Mouse (Mus musculus) A20 (cell line): Measurements from ENCODE around the gene Gm42421.

Experiments used
- DNase-seq: peaks from one replicate; pipeline ENCODE4 v3.0.0-alpha.2; 2011; ENCODE audit warnings: low read depth, low spot score

The Gm42421 gene

DNA sequence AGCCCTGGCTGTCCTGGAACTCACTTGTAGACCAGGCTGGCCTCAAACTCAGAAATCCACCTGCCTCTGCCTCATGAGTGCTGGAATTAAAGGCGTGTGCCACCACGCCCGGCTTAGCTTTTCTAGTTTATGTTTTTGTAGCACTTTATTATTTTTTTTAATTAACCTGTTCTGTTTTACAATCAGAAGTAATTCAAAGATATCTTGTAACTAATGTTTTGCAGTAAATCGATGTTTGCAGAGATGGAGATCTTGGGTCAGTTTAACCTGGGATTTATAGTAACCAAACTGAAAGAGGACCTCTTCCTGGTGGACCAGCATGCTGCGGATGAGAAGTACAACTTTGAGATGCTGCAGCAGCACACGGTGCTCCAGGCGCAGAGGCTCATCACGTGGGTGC is at the start of gene Gm42421:
Gene Gm42421, plus strand, starts transcription at position 301 of the 400 bp plus-strand sequence.
- no peak for DNase-seq

DNA sequence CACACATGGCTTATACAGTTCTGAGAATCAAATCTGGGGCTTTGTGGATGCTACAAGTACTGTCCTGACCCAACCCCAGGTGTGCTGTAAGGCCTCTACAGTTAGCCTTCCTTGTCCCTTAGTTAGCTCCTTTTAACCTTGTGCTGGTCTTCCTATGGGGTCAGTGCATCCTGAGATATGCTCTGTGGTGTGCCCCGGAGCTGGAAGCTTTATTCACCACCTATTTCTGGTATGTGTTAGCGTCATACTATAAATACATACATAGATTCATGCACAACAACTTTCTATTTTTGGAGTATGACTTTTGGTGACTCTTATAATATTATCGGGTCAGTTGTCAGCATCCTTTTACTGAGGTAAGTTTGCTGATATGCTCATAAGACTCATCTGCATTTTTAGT is 42.7 kb upstream of the Gm42421 start:
- DNase-seq: no peak

DNA sequence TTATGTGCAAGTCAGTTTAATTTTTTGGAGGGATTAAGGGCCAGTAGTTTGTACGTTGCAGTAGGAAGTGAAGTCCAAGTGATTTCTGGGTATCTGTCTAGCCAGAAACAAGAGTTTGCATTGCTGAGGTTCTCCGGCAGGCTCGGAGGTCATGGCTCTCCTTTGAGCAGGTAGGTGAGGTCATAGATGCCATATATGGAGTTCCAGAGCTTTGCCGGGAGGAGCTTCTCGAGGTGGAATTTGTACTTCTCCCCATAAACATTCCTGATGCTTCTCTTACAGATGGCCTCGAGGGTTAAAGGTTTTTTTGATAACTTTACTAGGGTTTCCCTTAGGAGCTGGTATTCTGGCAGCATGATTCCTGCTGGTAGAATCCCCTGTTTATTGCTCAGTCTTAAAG is 37.2 kb upstream of the Gm42421 start:
- no peak for DNase-seq

DNA sequence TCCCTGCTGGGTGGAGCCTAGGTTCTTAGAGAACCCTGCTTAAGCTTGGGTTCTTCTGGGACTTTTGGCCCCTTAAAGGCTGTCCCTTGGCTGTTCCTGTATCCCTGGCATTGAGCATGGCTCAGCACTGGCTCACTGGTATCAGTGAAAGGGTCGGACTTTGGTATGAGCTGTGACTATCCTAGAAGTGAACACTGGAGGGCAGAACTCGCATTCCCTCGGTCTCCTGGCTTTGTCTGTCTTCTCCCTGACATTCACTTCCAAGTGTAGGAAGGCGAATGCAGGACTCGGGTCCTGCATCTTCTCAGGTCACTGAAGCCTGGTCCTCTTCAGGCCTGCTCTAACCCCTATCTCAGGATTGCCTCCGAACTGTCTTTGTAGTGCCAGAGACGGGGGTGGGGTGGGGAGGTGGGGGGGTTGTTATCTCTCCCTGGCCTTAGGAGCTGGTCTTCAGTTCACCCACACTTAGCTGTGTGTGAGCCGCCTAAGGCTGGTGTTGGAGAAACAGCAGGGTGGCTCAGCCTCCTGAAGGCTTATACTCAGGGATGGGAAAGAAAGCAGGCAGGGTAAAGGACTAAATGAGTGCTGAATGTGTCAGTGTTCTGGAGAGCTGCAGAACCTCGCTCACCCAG is 35.6 kb upstream of the Gm42421 start:
- no peak for DNase-seq

DNA sequence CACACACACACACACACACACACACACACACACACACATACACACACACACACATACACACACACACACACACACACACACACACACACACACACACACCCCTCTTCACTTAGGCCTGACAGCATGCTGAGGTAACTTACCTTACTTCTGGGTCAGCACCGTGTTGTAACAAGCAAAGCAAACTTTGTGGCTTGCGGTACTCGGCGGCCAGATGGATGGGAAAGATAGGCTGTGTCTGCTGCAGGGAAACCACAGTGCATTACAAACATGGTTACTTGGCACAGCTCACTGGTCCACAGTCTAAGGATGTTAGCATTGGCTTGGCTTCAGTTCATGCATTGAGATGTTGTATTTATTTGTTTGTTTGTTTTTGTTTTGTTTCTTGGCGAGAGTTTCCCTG is 34.6 kb upstream of the Gm42421 start:
- no peak for DNase-seq

DNA sequence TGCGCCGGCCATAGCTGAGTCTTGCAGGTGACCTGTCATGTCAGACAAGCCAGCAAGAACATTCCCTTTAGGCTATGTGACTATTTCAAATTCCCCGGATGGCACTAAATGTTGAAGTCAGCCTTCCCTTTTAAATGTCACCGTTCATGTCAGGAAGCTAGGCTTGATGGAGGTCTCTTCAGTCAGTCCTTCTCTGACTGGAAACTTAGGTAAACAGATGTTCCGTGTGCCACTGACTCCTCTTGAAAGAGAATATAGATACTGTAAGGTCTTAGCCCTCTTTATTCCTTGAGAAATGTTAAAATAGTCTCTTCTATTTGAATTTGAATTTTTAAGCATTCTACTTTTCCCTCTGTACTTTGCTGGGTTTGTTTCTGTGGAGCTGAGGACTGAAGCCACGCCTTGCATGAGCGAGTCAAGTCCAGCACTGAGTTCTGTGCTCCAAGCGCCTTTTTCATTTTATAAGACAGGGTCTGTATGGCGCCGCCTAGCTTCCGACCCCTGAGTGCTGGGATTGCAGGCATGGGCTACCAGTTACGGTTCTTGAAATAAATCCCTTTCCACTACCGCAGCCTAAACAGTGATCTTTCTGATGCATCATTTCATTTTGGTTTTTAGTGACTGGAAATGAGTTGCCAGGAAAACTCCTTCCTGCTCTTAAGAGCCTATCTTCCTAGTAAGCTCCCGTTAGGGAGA is 30.2 kb upstream of the Gm42421 start, which contains the start of gene Ankrd61:
Gene Ankrd61, minus strand, starts transcription at position 51 of the 696 bp plus-strand sequence.
- DNase-seq: no peak

DNA sequence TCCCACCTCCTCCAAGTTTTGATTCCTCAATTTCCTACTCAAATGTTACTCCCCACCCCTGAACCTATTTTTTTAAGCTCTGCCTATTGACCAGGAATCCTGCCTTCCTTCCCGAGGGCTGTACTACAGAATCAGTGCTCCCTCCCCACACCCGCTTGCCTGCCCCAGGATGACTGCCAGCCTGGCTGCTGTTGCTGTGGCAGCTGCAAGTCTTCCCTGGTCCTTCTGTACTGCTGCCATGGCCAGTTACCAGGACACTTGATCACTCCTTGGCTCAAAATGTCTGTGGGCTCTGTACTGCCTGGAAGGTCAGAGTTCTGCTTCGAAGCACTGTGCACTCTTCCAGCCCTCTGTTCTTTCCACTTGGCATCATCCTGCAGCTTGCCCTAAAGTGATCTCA is 25.9 kb upstream of the Gm42421 start:
- no peak for DNase-seq

DNA sequence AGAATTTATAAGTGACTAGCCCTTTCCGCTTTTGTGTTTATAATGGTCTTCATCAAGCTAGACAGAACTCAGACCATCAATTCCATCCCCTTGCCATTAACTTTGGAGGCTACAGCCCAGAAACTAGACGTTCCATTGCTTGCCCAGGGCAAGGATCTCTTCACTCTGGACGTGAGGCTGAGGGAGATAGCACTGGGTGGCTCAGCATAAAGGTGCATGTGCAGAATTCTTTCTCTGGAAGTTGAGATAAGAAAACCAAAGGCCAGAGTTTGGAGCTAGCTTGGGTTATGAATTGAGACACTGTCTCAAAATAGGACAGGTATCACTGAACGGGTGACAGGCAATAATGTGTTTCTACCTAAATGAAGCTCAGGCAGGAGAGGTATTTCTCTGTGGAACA is 24.2 kb upstream of the Gm42421 start:
- DNase-seq: no peak

DNA sequence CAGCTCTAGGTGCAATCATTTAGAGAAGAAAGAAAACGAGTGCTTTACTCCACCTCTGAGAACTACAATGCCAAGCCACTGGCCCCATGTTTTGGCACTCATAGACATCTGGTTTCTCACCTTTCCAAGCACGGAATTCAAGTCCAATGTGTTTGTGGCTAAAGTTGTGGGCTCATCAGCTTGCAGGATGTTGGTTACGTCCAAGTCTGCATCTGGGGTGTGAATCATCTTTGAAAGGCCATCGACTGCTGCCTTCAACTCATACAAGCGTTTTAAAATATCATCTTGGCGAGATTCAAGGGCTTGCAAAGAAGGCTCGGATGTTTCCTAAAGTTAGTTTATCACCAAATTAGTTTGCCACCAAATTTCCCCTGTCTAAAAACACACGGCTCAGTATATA is 21.5 kb upstream of the Gm42421 start:
- no peak for DNase-seq

DNA sequence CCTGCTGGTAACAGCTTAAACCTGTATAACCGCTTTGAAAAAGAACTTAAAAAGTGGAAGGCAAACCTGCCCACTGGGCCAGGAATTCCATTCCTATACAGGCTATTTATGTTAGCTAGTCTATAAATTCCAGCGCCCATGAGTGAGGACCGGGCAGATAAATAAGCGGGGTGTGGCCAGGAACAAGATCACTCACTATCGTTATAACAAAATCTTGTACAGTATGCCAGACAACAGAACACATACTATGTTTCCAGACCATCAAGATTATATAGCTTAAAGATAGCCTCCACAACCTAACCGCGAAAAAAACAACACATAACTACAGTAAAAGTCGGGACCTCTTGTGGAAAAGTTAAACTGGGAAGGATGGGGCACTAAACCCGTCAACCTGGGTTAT is 19.0 kb upstream of the Gm42421 start:
- no peak for DNase-seq

DNA sequence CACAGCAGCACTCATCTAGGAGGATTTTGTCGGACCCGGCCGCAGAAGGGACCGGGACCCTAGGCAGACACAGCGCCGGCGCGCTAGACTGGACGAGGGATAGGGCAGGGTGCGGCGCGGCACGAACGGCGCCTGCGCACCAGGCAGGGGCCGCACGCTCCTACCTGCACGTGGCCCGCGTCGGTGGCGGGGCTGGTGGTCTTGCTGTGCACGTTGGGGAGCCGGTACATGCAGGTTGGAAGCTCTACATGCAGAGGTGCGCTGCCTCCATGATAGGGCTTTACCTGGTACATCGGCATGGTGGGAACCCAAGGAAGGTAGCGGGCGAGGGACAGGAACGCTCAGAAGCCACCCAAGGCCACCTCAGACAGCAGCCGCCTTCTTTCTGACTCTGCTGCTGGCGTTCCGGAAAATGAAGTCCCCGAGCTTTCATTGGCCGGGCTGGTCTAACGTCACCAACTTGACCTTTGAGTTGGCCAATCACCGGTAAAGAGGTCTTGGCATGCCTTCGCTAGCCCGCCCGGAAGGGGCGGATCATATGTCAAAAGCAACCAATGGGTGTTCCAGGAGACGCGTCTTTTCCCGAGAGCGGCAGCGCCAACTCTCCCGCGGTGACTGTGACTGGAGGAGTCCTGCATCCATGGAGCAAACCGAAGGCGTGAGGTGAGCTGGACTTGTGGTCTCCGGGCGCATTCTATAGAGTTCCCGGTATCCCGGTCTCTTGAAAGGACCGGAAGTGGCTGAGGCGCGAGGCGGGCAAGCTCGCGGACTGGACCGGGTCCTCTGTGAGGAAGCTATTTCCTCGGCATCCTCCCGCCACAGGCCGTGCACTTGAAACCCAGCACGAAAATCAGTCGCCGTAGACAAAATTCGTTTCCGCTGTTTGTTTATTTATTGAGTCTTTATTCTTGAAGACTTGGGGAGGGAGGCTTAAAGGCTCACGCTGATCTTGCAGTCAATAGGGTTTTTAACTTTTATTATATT is 18.3 kb upstream of the Gm42421 start, which contains the start of the genes Aimp2 and Pms2:
Gene Aimp2, minus strand, starts transcription at position 431 of the 984 bp plus-strand sequence.
Gene Pms2, plus strand, starts transcription at position 548 of the 984 bp plus-strand sequence.
- peak; percentile 98 for DNase-seq

DNA sequence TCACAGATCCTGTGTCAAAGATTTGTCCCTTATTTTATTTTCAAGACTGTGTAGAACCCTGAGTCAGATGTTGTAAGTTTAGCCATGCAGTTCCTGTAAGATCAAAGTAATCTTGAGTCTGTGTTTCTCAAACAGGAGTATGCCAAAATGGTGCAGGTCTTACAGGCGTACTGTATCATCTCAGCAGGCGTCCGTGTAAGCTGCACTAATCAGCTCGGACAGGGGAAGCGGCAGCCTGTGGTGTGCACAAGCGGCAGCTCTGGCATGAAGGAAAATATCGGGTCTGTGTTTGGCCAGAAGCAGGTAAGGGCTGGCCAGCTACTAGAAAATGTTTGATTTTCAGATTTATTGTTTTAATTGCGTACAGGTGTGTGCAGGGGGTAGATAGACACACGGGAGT is 11.8 kb upstream of the Gm42421 start:
- no peak for DNase-seq

DNA sequence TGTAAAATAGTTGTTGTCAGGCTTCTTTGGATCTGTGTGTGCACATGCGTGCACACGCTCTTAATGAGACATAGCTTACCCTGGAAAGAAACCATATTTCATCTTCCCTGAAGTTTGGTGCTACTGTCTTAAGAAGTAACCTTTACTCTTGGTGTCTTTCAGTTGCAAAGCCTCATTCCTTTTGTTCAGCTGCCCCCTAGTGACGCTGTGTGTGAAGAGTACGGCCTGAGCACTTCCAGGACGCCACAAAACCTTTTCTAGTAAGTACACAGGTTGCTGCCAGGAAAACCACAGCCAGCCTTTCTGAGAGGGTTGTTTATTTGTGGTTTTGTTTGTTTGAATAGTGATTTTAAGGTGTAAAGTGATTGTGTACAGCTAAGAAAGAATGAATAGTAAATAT is 10.6 kb upstream of the Gm42421 start:
- DNase-seq: peak; percentile 58

DNA sequence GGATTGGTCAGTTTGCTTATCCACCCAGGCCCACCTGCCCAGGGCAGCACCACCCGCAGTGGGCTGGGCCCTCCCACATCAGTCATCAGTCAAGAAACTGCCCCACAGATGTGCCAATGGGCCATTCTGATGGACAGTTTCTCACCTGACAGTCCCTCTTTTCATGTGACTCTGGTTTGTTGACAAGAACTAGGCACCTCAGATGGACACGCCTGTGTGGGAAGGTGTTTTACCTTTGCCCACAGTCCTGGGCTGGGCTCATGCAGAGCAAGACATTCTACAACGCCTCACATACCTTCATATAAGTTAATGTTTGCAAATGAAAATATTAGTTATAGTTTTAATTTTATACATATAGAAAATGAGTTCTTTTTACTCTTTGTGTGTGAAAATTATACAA is 9.9 kb upstream of the Gm42421 start:
- DNase-seq: no peak

DNA sequence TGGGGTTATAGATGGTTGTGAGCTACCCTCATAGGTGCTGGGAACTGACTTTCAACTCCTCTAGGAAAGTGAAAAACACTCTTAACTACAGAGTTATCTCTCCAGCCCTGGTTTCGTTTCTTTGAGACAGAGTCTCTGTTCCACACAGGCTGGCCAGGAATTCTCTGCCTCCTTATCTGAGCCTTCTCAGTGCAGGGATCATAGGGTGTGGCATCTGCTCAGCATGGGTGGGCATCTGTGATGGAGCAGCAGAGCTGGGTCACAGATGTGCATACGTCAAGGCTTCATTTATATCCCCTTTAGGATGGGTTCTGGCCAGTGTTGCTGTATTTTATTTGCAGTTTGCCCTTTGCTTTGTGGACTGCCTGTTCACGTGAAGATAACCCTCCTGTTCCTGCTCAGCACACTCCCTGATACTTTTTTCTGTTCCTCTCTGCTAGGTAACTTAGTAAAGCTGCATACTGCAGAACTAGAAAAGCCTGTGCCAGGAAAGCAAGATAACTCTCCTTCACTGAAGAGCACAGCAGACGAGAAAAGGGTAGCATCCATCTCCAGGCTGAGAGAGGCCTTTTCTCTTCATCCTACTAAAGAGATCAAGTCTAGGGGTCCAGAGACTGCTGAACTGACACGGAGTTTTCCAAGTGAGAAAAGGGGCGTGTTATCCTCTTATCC is 3.1 kb upstream of the Gm42421 start:
- DNase-seq: no peak

DNA sequence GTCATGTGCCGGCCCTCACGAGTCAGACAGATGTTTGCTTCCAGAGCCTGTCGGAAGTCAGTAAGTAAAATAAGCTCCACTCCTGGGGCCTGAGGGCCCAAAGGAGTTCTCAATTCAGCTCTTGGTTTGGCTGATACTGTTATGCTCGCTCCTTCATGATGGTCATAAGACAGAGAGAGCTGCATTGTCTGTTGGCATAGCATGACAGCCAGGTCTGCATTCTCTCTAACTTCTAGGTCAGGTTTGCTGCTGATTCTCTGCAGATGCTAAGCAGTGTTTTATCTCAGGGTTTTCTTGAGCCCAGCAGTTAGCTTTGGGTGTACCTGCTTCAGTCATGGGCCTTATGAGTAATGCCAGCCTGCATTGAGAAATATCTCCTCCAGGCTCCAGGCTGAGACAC is 1.3 kb downstream of the Gm42421 start:
- no peak for DNase-seq

DNA sequence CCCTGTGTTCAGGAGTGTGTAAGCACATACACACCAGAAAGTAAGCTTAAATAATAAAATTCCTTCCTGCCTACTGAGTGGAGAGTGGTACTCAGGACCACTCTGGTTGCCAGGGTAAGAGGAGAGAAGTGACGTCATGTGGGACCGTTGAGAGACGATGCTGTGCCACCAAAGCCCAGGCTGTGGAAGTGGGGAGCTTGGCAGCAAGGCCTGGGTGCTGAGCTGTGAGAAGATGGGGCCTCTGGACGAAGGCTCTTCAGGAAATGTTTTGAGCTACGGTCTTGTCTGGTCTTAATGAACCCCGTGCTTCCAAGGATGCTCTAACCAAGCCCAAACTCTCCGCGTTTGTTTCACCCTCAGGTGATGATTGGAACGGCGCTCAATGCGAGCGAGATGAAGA is 2.7 kb downstream of the Gm42421 start:
- no peak for DNase-seq

DNA sequence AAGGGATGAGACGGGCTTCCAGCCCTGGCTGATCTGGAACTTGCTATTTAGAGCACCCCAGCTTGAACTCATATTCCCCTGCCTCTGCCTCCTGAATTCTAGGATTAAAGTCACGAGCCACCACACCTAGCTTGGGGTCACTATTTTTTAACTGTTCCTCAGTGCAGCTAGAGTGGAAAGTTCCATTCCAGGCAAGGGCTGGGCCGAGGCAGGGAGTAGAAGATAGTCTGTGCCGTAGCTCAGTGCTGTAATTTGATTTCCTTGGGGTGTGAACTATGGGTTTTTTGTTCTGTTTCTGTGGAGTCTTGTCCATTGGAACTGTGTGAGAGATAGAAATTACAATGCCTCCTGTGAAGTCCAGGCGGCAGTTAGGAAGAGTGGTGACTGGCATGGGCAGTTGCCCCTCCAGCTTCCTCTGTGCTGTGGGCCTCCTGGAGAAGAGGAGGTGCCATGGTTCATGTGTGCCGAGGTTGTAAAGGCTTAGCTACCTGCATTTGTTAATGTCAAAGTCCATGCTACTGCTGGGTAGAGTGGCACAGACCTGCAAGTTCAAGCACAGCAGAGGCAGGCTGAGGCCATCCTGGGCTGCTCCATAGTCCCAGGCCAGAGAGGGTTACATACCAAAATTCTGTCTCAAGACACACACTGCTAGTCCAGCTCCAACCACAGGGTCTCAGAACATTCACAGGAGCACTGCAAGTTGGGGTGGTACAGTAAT is 4.0 kb downstream of the Gm42421 start:
- DNase-seq: no peak

DNA sequence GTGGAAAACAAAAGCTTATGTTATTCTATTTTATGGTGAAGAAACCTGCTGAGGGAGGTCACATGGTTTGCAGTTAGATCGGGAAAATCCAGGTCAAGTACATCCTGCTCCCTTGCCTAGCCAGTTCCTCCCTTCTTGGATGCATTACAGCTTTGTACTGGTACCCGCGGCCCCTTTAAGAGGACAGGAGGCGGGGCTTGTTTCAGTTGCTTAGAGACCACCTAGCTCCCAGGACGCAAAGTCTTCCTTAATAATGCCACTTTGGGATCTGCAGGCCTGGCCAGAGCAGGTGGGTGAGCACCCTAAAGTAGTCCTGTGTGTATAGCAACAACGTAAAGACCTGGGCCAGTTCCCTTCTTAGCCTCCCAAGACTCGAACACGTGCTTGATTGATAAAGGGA is 4.9 kb downstream of the Gm42421 start, which contains the start of gene Rsph10b:
Gene Rsph10b, plus strand, starts transcription at position 205 of the 400 bp plus-strand sequence.
- no peak for DNase-seq

DNA sequence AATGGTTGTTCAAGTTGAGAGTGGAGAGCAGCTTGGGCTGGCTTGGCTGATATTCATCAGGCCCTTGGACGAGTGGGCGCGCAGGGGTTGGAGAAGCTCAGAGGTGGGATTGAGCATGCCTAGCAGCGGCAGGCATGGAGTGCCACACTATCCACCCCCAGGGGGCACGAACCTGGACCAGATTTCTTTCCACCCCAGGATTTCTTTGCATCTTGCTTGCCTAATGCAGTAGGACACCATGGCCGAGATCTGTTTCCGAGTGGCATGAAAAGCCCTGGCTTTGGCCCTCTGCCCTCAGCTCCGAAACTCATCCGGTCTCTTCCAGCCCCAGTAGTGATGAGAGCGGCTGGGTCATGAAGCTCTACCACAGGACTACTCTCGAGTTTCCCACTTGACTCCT is 5.4 kb downstream of the Gm42421 start:
- DNase-seq: no peak

DNA sequence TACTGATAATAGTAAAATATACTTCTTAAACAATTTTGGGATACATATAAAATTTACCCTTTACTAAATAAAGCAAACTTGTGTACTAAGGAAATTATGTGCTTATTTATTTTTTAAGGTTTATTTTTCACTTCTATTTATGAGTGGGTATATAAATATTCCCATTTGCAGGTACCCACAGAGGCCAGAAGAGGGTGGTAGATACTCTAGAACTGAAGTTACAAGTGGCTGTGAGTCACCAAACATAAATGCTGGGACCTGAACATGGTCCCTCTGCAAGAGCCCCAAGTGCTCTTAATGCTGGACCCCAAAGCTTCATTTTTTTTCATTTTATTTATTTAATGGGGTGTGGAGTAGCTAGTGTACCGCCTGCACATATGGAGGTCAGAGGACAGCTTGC is 5.9 kb downstream of the Gm42421 start:
- DNase-seq: peak; percentile 13
